Mouse (Mus musculus): Measurements from ENCODE around the gene Txk. TPM values are rescaled to one million over a fixed set of nuclear protein-coding genes. Genes with fewer than 3 reads are reported as not detected.

The Txk gene
- total and polyA plus RNA-seq, 3 experiments = 1.9 to 2.0 TPM; not detected in 1

GRCm38 (mm10) chr5:72785451-72785850 lies 32.9 kb upstream of the Txk start:
- H3K4me3 ChIP-seq (ENCODE audit: low read depth, low read length) = no peak overlapping the region
- DNase-seq (ENCODE audit: low spot score) (no peak), ATAC-seq (ENCODE audit: extremely low read depth, insufficient number of reproducible peaks, low FRiP score, poor library complexity, severe bottlenecking) (no peak)
- H3K4me1 ChIP-seq (ENCODE audit: insufficient read depth, low read depth, low read length) = peaks cover 18% of the 10 kb centered on the region
- peaks cover 41% of the 10 kb centered on the region for H3K36me3 ChIP-seq (replicated peaks)
- TF ChIP-seq GATA2 (IDR thresholded peaks at IDR 0.05; ENCODE audit: borderline replicate concordance, low read depth, low read length) (no peak), CTCF (IDR thresholded peaks at IDR 0.05; ENCODE audit: low read depth, low read length) (no peak), TAL1 (conservative IDR thresholded peaks at IDR 0.05; ENCODE audit: low read depth, low read length) (no peak), POLR2AphosphoS5 (IDR thresholded peaks at IDR 0.05; ENCODE audit: insufficient replicate concordance, low read depth, low read length) (no peak), GATA1 (IDR thresholded peaks at IDR 0.05; ENCODE audit: borderline replicate concordance, low read length) (no peak)
- no peaks in the 10 kb centered on the region for H3K9me3 ChIP-seq (replicated peaks)
- H3K27me3 ChIP-seq (ENCODE audit: insufficient read depth, low read length) = no peaks in the 10 kb centered on the region

GRCm38 (mm10) chr5:72784719-72785118 lies 32.1 kb upstream of the Txk start:
- Histone ChIP-seq H3K9me3 (replicated peaks) (no peaks in the 10 kb centered on the region), H3K36me3 (replicated peaks) (peaks cover 42% of the 10 kb centered on the region), H3K4me3 (ENCODE audit: low read depth, low read length) (no peak overlapping the region), H3K27me3 (ENCODE audit: insufficient read depth, low read length) (no peaks in the 10 kb centered on the region), H3K4me1 (ENCODE audit: insufficient read depth, low read depth, low read length) (peaks cover 18% of the 10 kb centered on the region)
- DNase-seq (ENCODE audit: low spot score) = no peak
- TF ChIP-seq GATA1 (IDR thresholded peaks at IDR 0.05; ENCODE audit: borderline replicate concordance, low read length) = no peak
- no peak for TF ChIP-seq GATA2 (IDR thresholded peaks at IDR 0.05; ENCODE audit: borderline replicate concordance, low read depth, low read length)
- TF ChIP-seq TAL1 (conservative IDR thresholded peaks at IDR 0.05; ENCODE audit: low read depth, low read length) = no peak
- TF ChIP-seq POLR2AphosphoS5 (IDR thresholded peaks at IDR 0.05; ENCODE audit: insufficient replicate concordance, low read depth, low read length) = no peak
- TF ChIP-seq CTCF (IDR thresholded peaks at IDR 0.05; ENCODE audit: low read depth, low read length) = no peak
- ATAC-seq (ENCODE audit: extremely low read depth, insufficient number of reproducible peaks, low FRiP score, poor library complexity, severe bottlenecking) = no peak

- no peak overlapping the region for H3K4me3 ChIP-seq (ENCODE audit: low read depth, low read length)
- TF ChIP-seq GATA1 (IDR thresholded peaks at IDR 0.05; ENCODE audit: borderline replicate concordance, low read length) (no peak), GATA2 (IDR thresholded peaks at IDR 0.05; ENCODE audit: borderline replicate concordance, low read depth, low read length) (no peak), TAL1 (conservative IDR thresholded peaks at IDR 0.05; ENCODE audit: low read depth, low read length) (no peak), CTCF (IDR thresholded peaks at IDR 0.05; ENCODE audit: low read depth, low read length) (no peak), POLR2AphosphoS5 (IDR thresholded peaks at IDR 0.05; ENCODE audit: insufficient replicate concordance, low read depth, low read length) (no peak)
- ATAC-seq (ENCODE audit: extremely low read depth, insufficient number of reproducible peaks, low FRiP score, poor library complexity, severe bottlenecking) = peak; percentile 49; the same call in 1 of the 2 replicates
- peaks cover 18% of the 10 kb centered on the region for H3K4me1 ChIP-seq (ENCODE audit: insufficient read depth, low read depth, low read length)
- peaks cover 42% of the 10 kb centered on the region for H3K36me3 ChIP-seq (replicated peaks)
- H3K27me3 ChIP-seq (ENCODE audit: insufficient read depth, low read length) = no peaks in the 10 kb centered on the region
- DNase-seq (ENCODE audit: low spot score) = no peak
- no peaks in the 10 kb centered on the region for H3K9me3 ChIP-seq (replicated peaks)
These were observed 31.4 kb upstream of the Txk start for GRCm38 (mm10) chr5:72783957-72784356.

- no peak for DNase-seq (ENCODE audit: low spot score)
- no peak for ATAC-seq (ENCODE audit: extremely low read depth, insufficient number of reproducible peaks, low FRiP score, poor library complexity, severe bottlenecking)
- TF ChIP-seq GATA1 (IDR thresholded peaks at IDR 0.05; ENCODE audit: borderline replicate concordance, low read length) (no peak), CTCF (IDR thresholded peaks at IDR 0.05; ENCODE audit: low read depth, low read length) (no peak), POLR2AphosphoS5 (IDR thresholded peaks at IDR 0.05; ENCODE audit: insufficient replicate concordance, low read depth, low read length) (no peak), TAL1 (conservative IDR thresholded peaks at IDR 0.05; ENCODE audit: low read depth, low read length) (no peak), GATA2 (IDR thresholded peaks at IDR 0.05; ENCODE audit: borderline replicate concordance, low read depth, low read length) (no peak)
- H3K27me3 ChIP-seq (ENCODE audit: insufficient read depth, low read length) = no peaks in the 10 kb centered on the region
- no peak overlapping the region for H3K4me3 ChIP-seq (ENCODE audit: low read depth, low read length)
- peaks cover 18% of the 10 kb centered on the region for H3K4me1 ChIP-seq (ENCODE audit: insufficient read depth, low read depth, low read length)
- H3K9me3 ChIP-seq (replicated peaks) = no peaks in the 10 kb centered on the region
- H3K36me3 ChIP-seq (replicated peaks) = peaks cover 46% of the 10 kb centered on the region
These were observed 30.5 kb upstream of the Txk start for GRCm38 (mm10) chr5:72783123-72783522.

- H3K4me3 ChIP-seq (ENCODE audit: low read depth, low read length) = no peak overlapping the region
- H3K4me1 ChIP-seq (ENCODE audit: insufficient read depth, low read depth, low read length) = peaks cover 18% of the 10 kb centered on the region
- no peak for DNase-seq (ENCODE audit: low spot score)
- no peaks in the 10 kb centered on the region for H3K27me3 ChIP-seq (ENCODE audit: insufficient read depth, low read length)
- H3K36me3 ChIP-seq (replicated peaks) = peaks cover 50% of the 10 kb centered on the region
- H3K9me3 ChIP-seq (replicated peaks) = no peaks in the 10 kb centered on the region
- no peak for TF ChIP-seq CTCF (IDR thresholded peaks at IDR 0.05; ENCODE audit: low read depth, low read length)
- ATAC-seq (ENCODE audit: extremely low read depth, insufficient number of reproducible peaks, low FRiP score, poor library complexity, severe bottlenecking) = no peak
These were observed 29.2 kb upstream of the Txk start for GRCm38 (mm10) chr5:72781776-72782175.

GRCm38 (mm10) chr5:72776595-72776994 lies 24.0 kb upstream of the Txk start:
- ATAC-seq (ENCODE audit: extremely low read depth, insufficient number of reproducible peaks, low FRiP score, poor library complexity, severe bottlenecking) (no peak), DNase-seq (ENCODE audit: low spot score) (no peak)
- Histone ChIP-seq H3K36me3 (replicated peaks) (peaks cover 47% of the 10 kb centered on the region), H3K9me3 (replicated peaks) (no peaks in the 10 kb centered on the region), H3K4me3 (ENCODE audit: low read depth, low read length) (no peak overlapping the region), H3K27me3 (ENCODE audit: insufficient read depth, low read length) (no peaks in the 10 kb centered on the region), H3K4me1 (ENCODE audit: insufficient read depth, low read depth, low read length) (peaks cover 4% of the 10 kb centered on the region)
- TF ChIP-seq TAL1 (conservative IDR thresholded peaks at IDR 0.05; ENCODE audit: low read depth, low read length) (no peak), CTCF (IDR thresholded peaks at IDR 0.05; ENCODE audit: low read depth, low read length) (no peak), GATA2 (IDR thresholded peaks at IDR 0.05; ENCODE audit: borderline replicate concordance, low read depth, low read length) (no peak), GATA1 (IDR thresholded peaks at IDR 0.05; ENCODE audit: borderline replicate concordance, low read length) (no peak), POLR2AphosphoS5 (IDR thresholded peaks at IDR 0.05; ENCODE audit: insufficient replicate concordance, low read depth, low read length) (no peak)

GRCm38 (mm10) chr5:72776127-72776526 lies 23.6 kb upstream of the Txk start:
- ATAC-seq (ENCODE audit: extremely low read depth, insufficient number of reproducible peaks, low FRiP score, poor library complexity, severe bottlenecking) (no peak), DNase-seq (ENCODE audit: low spot score) (no peak)
- H3K27me3 ChIP-seq (ENCODE audit: insufficient read depth, low read length) = no peaks in the 10 kb centered on the region
- TF ChIP-seq CTCF (IDR thresholded peaks at IDR 0.05; ENCODE audit: low read depth, low read length) (no peak), GATA2 (IDR thresholded peaks at IDR 0.05; ENCODE audit: borderline replicate concordance, low read depth, low read length) (no peak), POLR2AphosphoS5 (IDR thresholded peaks at IDR 0.05; ENCODE audit: insufficient replicate concordance, low read depth, low read length) (no peak), TAL1 (conservative IDR thresholded peaks at IDR 0.05; ENCODE audit: low read depth, low read length) (no peak), GATA1 (IDR thresholded peaks at IDR 0.05; ENCODE audit: borderline replicate concordance, low read length) (no peak)
- H3K4me3 ChIP-seq (ENCODE audit: low read depth, low read length) = no peak overlapping the region
- H3K36me3 ChIP-seq (replicated peaks) = peaks cover 52% of the 10 kb centered on the region
- peaks cover 4% of the 10 kb centered on the region for H3K4me1 ChIP-seq (ENCODE audit: insufficient read depth, low read depth, low read length)
- H3K9me3 ChIP-seq (replicated peaks) = no peaks in the 10 kb centered on the region

Measured in G1E (cell line).